Mouse (Mus musculus) MN1 (cell line): ENCODE data around the gene Cnn1.
"Not testable (repeated sequence)": the region's sequence is repeated elsewhere in the genome, so short reads cannot be mapped to it uniquely, and the experiment has no call there.

Experiments
- DNase-seq: peaks from one replicate; pipeline ENCODE4 v3.0.0-alpha.2; 2016; ENCODE audit warnings: low spot score

The Cnn1 gene

DNA sequence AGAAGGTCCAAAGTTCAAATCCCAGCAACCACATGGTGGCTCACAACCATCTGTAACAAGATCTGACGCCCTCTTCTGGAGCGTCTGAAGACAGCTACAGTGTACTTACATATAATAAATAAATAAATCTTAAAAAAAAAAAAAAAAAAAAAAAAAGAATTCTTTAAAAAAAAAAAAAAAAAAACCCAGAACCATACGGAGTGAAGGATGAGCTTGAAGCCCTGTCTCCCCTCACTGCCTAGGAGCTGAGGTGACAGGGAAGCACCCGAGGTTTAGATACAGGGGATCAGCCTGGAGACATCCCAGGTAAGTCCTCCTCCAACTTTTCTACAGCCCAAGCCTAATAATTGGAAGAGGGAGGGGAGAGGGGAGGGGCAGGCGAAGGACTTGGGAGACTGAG, 23.2 kb upstream of the Cnn1 start:
- DNase-seq: not testable (repeated sequence)

DNA sequence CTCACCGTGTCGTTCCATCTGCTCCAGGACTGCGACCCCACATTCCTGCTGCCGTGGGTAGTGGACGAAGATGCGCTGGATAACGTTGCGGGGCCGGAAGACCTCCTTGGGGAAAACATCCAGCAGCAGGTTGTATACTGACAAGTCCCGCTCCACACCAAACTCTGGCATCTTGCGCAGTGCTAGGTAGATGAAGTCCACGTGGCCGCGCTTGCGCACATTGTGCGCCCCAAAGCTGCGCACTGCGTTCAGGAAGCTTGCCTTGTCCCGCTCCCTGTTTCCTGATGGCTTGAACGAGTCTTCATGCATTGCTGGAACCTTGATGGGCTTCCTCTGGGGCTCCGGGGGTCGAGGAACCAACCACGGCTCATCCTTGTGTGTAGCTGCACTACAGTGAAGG, 22.8 kb upstream of the Cnn1 start:
- no peak for DNase-seq

DNA sequence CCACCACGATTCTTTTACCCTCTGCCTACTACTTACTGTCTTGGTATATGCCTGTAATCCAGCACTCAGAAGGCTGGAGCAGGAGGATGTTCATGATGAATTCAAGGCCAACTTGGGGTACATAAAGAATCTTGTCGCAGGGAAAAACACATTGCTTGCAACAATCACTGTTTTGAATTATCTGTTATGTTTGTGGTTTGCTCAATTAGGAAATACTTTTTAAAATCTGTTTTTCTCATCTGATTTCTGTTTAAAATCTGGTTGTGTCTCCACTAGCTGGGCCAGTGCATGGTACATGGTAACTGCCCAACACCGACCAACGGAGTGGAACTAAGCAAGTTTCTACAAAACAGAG, 14.4 kb upstream of the Cnn1 start:
- no peak for DNase-seq

- peak; percentile 88 for DNase-seq
These were observed 13.8 kb upstream of the Cnn1 start, which contains the start of gene Ecsit for GRCm38 (mm10) chr9:22085022-22085834. Gene Ecsit, minus strand, starts transcription at chr9:22085438.

GRCm38 (mm10) chr9:22086012-22086411, 13.0 kb upstream of the Cnn1 start:
- no peak for DNase-seq

- no peak for DNase-seq
These were observed 11.9 kb upstream of the Cnn1 start for GRCm38 (mm10) chr9:22087034-22087618.

DNA sequence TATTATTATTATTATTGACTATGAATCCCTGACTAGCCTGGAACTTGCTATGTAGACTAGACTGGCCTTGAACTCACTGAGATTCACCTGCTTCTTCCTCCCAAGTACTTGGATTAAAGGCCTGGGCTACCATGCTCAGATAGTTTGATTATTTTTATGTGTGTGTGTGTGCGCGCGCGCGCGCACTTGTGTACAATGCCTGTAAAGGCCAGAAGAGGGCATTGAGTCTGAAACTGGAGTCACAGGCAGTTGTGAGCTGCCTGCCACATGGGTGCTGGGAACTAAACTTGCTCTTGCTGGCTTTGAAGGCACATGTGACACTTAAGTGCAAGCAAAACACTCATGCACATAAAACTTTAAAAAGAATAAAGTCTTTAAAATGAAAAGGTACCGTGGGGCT, 9.7 kb upstream of the Cnn1 start:
- DNase-seq: no peak

GRCm38 (mm10) chr9:22089986-22090385, 9.0 kb upstream of the Cnn1 start:
- no peak for DNase-seq

GRCm38 (mm10) chr9:22092746-22093145, 6.3 kb upstream of the Cnn1 start:
- DNase-seq: no peak

DNA sequence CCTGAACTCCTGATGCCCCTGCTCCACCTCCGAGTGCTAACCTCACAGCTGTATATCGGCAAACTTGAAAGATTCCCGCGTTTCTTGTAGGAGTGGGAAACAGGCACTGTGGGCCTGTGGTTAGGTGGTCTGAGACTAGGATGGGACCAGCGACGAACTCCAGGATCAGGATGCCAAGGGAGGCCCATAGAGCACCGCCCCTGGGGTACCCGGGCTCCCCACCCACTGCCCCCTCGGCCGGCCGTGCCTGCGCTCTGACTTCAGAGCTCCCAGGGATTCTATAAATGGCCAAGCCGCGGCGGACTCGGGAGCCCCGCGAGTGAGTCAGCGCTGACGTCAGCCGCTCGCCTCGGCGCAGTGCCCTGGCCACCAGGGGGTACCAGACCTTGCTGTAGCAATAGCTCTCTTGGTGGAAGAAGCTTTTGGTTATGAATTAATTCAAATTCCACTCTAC, 3.1 kb upstream of the Cnn1 start:
- DNase-seq: peak; percentile 76

DNA sequence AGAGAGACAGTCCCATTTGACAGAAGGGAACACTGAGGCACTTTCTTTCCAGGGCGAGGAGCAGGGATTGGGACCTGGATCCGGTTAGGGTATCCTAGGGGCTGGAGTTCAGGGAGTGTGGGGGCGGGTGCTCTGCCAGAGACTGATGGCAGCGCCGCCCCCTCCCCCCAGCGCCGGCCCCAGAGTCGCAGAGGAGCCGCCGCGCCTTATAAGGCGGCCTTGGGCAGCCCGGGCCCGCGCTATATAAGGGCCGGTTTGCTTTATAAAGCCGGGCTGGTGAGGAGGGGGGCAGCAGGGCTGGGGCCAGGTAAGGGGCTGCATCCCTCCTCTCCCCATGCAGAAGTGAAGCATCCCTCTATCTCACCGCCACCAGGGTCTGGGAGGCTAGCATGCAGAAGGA, 906 bp downstream of the Cnn1 start:
- no peak for DNase-seq

GRCm38 (mm10) chr9:22108194-22108593, 9.2 kb downstream of the Cnn1 start:
- no peak for DNase-seq

DNA sequence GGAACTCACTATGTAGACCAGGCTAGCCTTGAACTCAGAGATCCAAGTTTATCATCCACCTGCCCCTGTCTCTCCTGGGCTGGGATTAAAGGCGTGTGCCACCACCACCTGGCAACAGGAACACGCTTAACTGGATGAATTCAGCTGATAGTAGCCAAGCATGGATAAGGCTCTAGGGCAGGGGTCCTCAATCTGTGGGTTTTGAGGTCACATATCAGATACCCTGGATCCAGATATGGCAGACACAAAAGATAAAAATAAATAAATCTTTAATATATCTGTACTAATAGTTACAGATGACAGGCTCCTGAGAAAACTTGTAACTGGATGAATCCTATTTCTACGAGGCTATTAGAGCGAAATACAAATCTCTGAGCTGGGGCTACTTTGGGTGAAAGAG, 16.6 kb downstream of the Cnn1 start:
- DNase-seq: no peak

- peak; percentile 51 for DNase-seq
These were observed 17.1 kb downstream of the Cnn1 start for GRCm38 (mm10) chr9:22116086-22116485.

DNA sequence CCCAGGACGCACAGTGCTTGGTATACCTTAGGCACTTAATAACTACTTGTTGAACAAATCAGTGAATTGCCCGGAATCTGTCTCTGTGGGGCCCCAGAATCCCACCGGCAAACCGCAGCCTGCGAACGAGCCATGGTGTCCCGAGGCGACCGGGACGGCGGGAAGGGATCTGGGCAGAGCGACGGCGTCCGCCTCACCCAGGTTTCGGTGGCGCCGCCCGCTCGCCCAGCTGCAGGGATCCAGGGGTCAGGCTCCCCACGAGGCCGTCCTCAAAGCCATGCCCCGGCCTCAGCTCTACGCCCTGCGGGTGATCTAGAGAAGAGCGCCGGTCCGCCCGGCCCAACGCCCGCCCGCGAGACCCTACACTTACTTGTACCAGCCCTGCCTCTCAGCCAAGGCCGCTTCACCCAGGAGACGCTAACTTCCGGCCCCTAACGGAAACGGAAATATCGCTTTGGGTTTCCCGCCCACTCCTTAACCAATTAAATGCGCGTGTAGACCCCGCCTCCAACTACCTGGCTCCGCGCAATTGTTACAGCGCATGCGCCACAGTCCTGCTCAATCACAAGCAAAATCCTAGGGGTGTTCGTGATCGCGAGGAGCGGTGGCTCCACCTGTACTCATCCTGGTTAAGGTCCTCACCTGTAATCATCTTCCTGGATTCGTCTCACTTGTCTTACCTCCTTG, 17.9 kb downstream of the Cnn1 start, which contains the start of gene Elof1:
Elof1 (minus strand) TSS at position 433 of the 687 bp plus-strand sequence.
- DNase-seq: peak; percentile 89

DNA sequence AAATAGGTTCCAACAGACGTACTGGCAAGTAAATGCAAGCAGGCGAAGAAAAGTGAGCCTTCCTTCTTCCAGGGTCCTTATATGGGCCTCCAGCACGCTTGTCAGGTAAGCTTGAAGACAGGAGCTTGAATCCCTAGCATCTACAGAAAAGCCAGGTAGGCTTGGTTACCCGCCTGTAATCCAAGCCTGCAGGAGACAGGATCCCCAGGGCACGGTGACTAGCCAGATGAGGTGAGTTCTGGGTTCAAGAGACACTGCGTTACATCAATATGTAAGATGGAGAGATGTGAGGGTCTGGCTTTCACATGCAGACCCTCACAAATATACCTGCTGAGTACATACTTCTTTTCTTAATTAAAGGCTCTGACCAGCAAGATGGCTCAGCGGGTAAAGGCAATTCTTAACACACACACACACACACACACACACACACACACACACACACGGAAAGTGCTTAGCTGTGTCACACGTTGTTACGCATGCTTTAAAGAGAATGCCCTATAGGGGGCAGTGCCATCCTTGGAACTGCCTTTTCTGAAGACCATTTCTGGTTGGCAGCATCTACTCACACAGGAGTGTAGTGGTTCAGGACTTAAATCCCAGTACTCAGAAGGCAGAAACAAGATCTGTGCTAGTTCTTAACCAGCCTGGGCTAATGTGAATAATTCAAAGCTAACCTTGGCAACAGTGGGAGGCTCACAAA, 18.9 kb downstream of the Cnn1 start:
- DNase-seq: peak; percentile 33

GRCm38 (mm10) chr9:22119543-22119942, 20.5 kb downstream of the Cnn1 start:
- no peak for DNase-seq

GRCm38 (mm10) chr9:22121545-22121944, 22.5 kb downstream of the Cnn1 start:
- DNase-seq: no peak

GRCm38 (mm10) chr9:22122005-22122404, 23.0 kb downstream of the Cnn1 start:
- no peak for DNase-seq

DNA sequence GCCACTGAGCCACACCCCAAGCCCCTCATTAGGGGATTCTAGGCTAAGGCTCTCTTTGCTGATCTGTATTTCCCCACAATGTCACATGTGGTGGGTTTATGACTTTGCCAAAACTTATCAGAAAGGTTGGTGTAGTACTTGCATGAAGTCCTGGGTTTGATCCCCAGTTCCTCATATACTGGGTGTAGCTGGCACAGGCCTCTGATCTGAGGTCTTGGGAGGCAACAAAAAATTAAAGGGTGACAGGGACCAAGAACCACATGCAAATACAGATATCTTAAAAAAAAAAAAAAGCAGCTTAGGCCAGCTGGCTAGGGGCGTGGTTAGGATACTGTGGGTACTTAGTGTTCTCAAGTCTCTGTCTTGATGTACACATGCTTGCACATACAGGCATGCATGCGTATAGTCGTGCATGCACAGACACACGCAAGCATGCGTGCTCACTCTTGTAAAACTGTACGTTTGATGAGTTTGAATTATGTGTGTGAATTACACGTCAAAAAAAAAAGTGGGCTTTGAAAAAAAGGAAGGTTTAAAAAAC, 24.1 kb downstream of the Cnn1 start:
- no peak for DNase-seq

- DNase-seq: no peak
These were observed 25.2 kb downstream of the Cnn1 start for GRCm38 (mm10) chr9:22124169-22124568.
